Mouse (Mus musculus) activated CD4-positive, CD25-positive, alpha-beta regulatory T cell (primary cell): Measurements from ENCODE around the gene Gm3854. TPM values are rescaled to one million over a fixed set of nuclear protein-coding genes. Genes with fewer than 3 reads are reported as not detected.

ENCODE experiments used
- polyA plus RNA-seq, 2 experiments: library from polyadenylated mRNA; unstranded; fragments of 100-300 nt; shearing (Covaris generic); gene quantifications; one replicate each; pipeline ENCODE4 v1.2.1; 2017

Gm3854 gene
- polyA plus RNA-seq = under 1 TPM; 0.18 to 0.80 TPM

DNA sequence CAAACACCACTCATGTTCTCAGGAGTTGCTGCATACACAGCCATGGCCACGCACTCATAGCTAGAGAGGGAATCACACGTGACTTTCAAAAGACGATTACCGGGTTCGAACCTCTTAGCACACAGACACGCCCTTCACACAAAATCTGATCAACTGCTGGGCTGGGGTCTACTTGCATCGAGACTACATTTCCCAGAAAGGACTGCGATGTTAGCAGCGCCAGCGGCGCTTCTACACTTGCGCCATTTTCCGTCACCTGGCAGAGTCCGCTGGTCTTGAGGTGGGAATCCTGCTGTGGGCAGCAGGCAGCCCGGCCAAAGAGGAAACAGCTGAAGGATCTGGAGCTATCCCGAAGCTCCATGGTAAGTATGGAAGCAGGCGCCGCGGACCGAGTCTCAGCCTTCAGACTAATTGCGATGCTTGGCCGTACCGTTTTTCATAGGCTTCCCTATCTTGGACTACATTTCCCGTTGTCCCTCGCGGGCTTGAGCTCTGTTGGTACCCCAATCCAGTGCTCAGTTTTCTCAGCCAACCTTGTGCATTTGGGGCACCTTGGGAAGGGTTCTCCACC, at the start of gene Gm3854:
Gm3854 (plus strand) TSS at position 259 of the 571 bp plus-strand sequence.

DNA sequence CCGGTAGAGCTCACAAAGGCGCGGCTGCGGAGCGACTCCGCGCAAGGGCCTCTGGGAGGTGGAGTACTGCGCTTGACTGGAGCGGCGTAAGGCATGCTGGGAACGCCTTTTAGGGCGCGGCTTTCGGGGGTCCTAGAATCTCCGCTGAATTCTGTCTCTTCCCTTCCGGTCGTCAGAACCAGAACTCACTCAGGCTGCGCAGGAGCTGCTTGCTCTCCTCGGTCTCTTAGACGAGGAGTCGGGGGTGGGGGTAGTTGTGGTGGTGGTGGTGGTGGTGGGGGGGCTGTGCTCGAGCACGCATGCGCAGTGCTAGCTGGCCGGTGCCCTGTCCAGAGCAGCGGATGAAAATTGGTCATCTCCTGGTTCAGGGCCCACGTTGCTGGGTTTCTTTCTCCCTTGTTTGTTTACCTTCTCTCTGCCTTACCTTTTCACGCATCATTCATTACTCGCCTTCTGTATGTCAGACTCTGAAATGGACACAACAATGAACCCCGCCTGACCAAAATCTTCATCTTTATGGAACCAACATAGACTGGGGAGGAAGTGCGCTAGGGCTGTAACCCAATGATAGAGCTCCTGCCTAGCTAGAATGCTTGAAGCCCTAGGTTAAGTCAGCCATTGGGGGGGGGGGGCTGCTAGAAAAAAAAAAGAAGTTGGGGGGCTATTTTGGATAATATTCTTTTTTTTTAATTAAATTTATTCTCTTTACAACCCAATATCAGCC, 12.2 kb upstream of the Gm3854 start, which contains the start of gene Zfp583:
Zfp583 (minus strand) TSS at position 53 of the 724 bp plus-strand sequence.

DNA sequence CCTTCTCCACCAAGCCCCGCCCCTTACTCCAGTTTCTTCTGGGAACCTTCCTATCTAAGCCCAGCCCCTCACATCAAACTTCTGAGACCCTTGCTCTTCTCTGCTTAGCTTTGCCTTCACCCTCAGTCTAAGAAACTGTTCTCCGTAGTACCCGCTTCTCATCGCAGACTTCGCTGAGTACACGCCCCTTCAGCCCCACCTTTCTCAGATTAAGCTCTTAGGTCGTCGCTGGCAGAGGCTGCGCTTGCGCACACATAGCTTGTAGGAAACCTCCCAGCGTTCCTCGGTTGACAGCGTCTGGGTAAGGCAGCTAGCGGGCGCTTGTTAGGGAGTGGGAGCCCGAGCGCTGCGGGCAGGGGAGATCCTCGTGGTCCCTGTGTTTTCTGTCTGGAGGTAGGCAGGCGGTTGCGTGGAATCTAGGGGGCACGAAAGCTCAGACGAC, 19.5 kb downstream of the Gm3854 start, which contains the start of gene Zfp78:
Zfp78 (plus strand) TSS at position 234 of the 442 bp plus-strand sequence.

DNA sequence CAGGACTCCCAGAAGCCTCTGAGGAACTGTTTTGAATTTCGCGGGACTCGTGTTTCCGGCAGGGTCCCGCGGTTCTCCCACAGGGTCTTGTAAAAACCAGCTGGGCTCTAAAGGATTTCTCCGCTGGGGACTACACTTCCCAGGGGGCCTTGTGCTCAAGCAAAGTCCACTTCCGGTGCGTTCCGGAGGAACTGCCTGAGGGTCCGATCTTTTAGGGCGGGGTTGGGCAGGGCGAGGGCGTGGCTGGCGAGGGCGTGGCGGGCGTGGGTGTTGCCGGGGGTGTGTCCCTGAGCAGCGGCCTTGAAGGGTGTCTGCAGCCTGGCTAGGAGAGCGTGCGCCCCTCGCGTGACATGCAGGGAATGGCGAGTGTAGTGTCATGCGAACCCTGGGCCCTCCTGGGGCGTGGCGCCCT, 39.5 kb downstream of the Gm3854 start, which contains the start of gene Zfp28:
Zfp28 (plus strand) TSS at position 252 of the 412 bp plus-strand sequence.

DNA sequence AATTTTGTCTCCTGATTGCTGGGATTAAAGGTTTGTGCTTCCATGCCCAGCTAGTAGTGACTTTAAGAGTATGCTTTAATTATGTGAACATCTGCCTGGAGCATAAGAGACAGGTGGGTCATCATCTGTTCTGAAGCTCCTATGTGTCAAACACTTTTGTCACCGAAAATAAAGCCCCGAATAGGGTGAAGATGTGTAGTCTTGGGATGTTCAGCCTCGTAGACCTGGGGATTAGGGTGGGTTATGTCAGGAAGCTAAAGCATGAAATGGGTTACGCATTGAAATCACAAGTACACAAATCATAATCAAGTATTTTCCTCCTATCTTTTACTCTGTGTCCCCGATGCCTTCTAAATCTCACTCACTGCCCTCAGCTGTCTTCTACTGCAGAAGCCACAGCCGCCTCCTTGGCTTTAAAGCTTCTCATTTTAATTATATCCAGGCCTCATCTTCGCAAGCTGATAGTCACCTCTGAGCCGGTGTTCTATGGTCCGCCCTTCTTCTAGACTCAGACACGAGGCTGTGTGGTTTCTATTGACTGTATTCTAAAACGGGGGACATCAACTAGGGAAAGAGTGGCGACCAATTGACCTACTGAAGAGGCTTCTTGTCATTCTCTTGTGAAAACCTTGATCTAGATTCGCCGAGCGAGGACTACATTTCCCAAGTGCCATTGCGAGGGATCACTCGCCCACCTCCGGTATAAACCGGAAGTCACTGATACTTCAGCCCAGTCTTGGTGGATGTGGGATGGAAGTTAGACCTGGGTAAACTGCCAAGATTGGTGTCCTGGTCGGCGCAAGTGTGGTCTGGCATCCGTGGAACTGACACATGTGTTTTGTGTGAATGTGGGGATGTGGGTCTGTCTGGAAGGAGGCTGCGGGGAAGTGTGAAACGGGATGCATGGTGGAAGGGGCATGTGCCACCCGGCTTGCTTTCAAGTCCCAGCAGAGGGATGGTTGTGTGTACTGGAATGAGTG, 54.7 kb downstream of the Gm3854 start, which contains the start of gene Smim17:
Smim17 (plus strand) TSS at position 720 of the 980 bp plus-strand sequence.

Other genes starting within 250 kb of the Gm3854 start
- gene Zfp787, start 187.8 kb upstream of the Gm3854 start, polyA plus RNA-seq = 10 to 100 TPM; 35.1 to 51.1 TPM
- gene Zfp444, start 171.5 kb upstream of the Gm3854 start, polyA plus RNA-seq = 10 to 100 TPM; 35.1 to 39.8 TPM
- gene Galp, start 146.7 kb upstream of the Gm3854 start, polyA plus RNA-seq = not detected
- not detected for gene Zscan5b, start 121.5 kb upstream of the Gm3854 start, polyA plus RNA-seq
- not detected for gene Epp13, start 91.0 kb upstream of the Gm3854 start, polyA plus RNA-seq
- gene Zfp667, start 57.2 kb upstream of the Gm3854 start, polyA plus RNA-seq = 1 to 10 TPM; 3.3 to 9.3 TPM
- 1 to 10 TPM in 1 of 2 experiments, not detected in 1; 1.1 TPM for gene Zfp583, start 12.5 kb upstream of the Gm3854 start, polyA plus RNA-seq
- 1 to 10 TPM; 1.3 to 3.0 TPM for gene Zfp78, start 19.5 kb downstream of the Gm3854 start, polyA plus RNA-seq
- gene Zfp28, start 39.5 kb downstream of the Gm3854 start, polyA plus RNA-seq = 1 to 10 TPM; 7.2 to 9.4 TPM
- not detected for gene Smim17, start 55.0 kb downstream of the Gm3854 start, polyA plus RNA-seq
- not detected for gene Gm20715, start 66.5 kb downstream of the Gm3854 start, polyA plus RNA-seq
- gene Olfr1344, start 94.9 kb downstream of the Gm3854 start, polyA plus RNA-seq = under 1 TPM in 1 of 2 experiments, not detected in 1; 0.11 TPM
- gene Olfr1336, start 112.4 kb downstream of the Gm3854 start, polyA plus RNA-seq = under 1 TPM in 1 of 2 experiments, not detected in 1; 0.21 TPM
- under 1 TPM in 1 of 2 experiments, not detected in 1; 0.09 TPM for gene Olfr1346, start 123.3 kb downstream of the Gm3854 start, polyA plus RNA-seq
- gene Olfr5, start 143.2 kb downstream of the Gm3854 start, polyA plus RNA-seq = not detected
- gene Olfr1347, start 156.0 kb downstream of the Gm3854 start, polyA plus RNA-seq = not detected
- not detected for gene Olfr1348, start 165.0 kb downstream of the Gm3854 start, polyA plus RNA-seq
- gene Olfr1349, start 179.2 kb downstream of the Gm3854 start, polyA plus RNA-seq = not detected
- not detected for gene Olfr1350, start 221.1 kb downstream of the Gm3854 start, polyA plus RNA-seq